Mouse (Mus musculus): ENCODE data around the gene H2-DMb1. TPM values are rescaled to one million over a fixed set of nuclear protein-coding genes. Genes with fewer than 3 reads are reported as not detected.

H2-DMb1 gene
- total and polyA plus RNA-seq, 3 experiments, result 60.7 to 147 (median 102) TPM

- no peak for DNase-seq (ENCODE audit: extremely low read depth)
- in situ Hi-C loops (cut with MboI; ENCODE audit: low pct_ligation_motif_present, low pct_unique_long_range_greater_than_20kb, low sequenced_read_pairs) (loop anchor here (5.0 kb wide), 2 partner anchors 32 to 38 kb away; partner anchors contain the start of gene H2-Oa), dilution Hi-C loops (cut with MboI; ENCODE audit: extremely low pct_ligation_motif_present, extremely low pct_unique_long_range_greater_than_20kb, low sequenced_read_pairs) (no loop called here)
- no peak overlapping the region for H3K27ac ChIP-seq (ENCODE audit: insufficient read depth, low read depth)
- H3K4me2 ChIP-seq (ENCODE audit: insufficient read depth, low read depth, poor library complexity, severe bottlenecking), result no peak overlapping the region
- H3K4me1 ChIP-seq (ENCODE audit: control insufficient read depth in 1 of 2, insufficient read depth in 2 of 2), result peaks cover 11 to 51% of the 10 kb centered on the region in 2 experiments
- H3K9ac ChIP-seq (ENCODE audit: insufficient read depth, low read depth), result no peak overlapping the region
- peaks cover 12% of the 10 kb centered on the region for H3K79me2 ChIP-seq (replicated peaks; ENCODE audit: control insufficient read depth, extremely low read depth, insufficient read depth, poor library complexity, severe bottlenecking)
- TF ChIP-seq BHLHE40 (IDR thresholded peaks at IDR 0.05; ENCODE audit: low read depth, low read length), result 0 out of 2 replicates have a peak, but pooled peaks have one; percentile 20
- TF ChIP-seq MXI1 (IDR thresholded peaks at IDR 0.05; ENCODE audit: low read depth, low read length), result no peak
- no peaks in the 10 kb centered on the region for H3K27me3 ChIP-seq (replicated peaks)
- no peaks in the 10 kb centered on the region for H3K9me3 ChIP-seq (replicated peaks; ENCODE audit: low read length)
- H3K36me3 ChIP-seq (replicated peaks in 1 of 2; ENCODE audit: control insufficient read depth in 1 of 2, insufficient read depth in 1 of 2, low read length in 1 of 2), result peaks cover 0 to 21% of the 10 kb centered on the region in 2 experiments
- H3K4me3 ChIP-seq (replicated peaks in 1 of 3; ENCODE audit: low read depth in 2 of 3, low read length in 2 of 3, poor library complexity in 1 of 3), result peak overlapping the region in 1 of 3 experiments; percentile 31
These were observed 28.2 kb upstream of the H2-DMb1 start for GRCm38 (mm10) chr17:34124649-34125048.

DNA sequence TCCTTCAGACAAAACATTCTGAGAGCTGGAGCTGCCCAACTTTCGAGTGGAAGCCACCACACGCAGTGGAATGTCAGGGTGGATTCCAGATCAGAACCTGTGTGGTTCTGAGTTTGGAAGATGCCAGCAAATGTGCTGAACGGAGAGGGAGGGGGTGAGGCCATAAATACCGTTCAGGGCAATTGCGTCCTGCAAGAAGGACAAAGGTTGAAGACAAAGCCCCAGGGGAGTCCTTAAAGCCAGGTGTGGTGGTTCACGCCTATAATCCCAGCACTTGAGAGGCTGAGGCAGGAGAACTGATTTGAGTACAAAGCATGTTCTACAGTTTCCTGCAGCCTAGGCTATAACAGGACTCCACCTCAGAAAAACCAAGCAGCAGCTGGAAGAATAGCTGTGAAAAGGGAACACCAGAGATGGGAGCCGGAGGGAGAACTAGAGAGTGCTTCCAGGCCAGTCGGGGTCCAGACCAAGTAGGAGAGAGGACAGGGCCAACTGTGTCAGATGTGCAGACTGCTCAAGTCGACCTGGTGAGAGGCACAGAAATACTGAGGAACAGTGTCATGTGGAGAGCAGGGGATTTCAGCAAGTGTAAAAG, 25.9 kb upstream of the H2-DMb1 start:
- DNase-seq (ENCODE audit: extremely low read depth), result no peak
- H3K27me3 ChIP-seq (replicated peaks), result no peaks in the 10 kb centered on the region
- dilution Hi-C loops (cut with MboI; ENCODE audit: extremely low pct_ligation_motif_present, extremely low pct_unique_long_range_greater_than_20kb, low sequenced_read_pairs) (no loop called here), in situ Hi-C loops (cut with MboI; ENCODE audit: low pct_ligation_motif_present, low pct_unique_long_range_greater_than_20kb, low sequenced_read_pairs) (loop anchor here (5.0 kb wide), 2 partner anchors 35 kb away; partner anchors contain the start of gene H2-Oa)
- no peak overlapping the region for H3K27ac ChIP-seq (ENCODE audit: insufficient read depth, low read depth)
- H3K9ac ChIP-seq (ENCODE audit: insufficient read depth, low read depth), result no peak overlapping the region
- H3K79me2 ChIP-seq (replicated peaks; ENCODE audit: control insufficient read depth, extremely low read depth, insufficient read depth, poor library complexity, severe bottlenecking), result peaks cover 9% of the 10 kb centered on the region
- H3K4me2 ChIP-seq (ENCODE audit: insufficient read depth, low read depth, poor library complexity, severe bottlenecking), result no peak overlapping the region
- no peaks in the 10 kb centered on the region for H3K9me3 ChIP-seq (replicated peaks; ENCODE audit: low read length)
- no peak for TF ChIP-seq SMC3 (IDR thresholded peaks at IDR 0.05; ENCODE audit: low read depth, low read length)
- no peak for TF ChIP-seq ZMIZ1 (IDR thresholded peaks at IDR 0.05; ENCODE audit: low read depth, low read length)
- TF ChIP-seq NELFE (IDR thresholded peaks at IDR 0.05; ENCODE audit: low read depth, low read length), result no peak
- no peak for TF ChIP-seq POLR2AphosphoS2 (IDR thresholded peaks at IDR 0.05; ENCODE audit: low read depth, low read length)
- TF ChIP-seq ZNF384 (IDR thresholded peaks at IDR 0.05; ENCODE audit: low read depth, low read length), result no peak
- no peak for TF ChIP-seq ZKSCAN1 (IDR thresholded peaks at IDR 0.05; ENCODE audit: borderline replicate concordance, low read depth, low read length)
- TF ChIP-seq NRF1 (IDR thresholded peaks at IDR 0.05; ENCODE audit: low read depth, low read length), result no peak
- TF ChIP-seq RCOR1 (conservative IDR thresholded peaks at IDR 0.05; ENCODE audit: low read depth, low read length), result no peak
- no peak for TF ChIP-seq TCF12 (IDR thresholded peaks at IDR 0.05; ENCODE audit: low read depth, low read length)
- TF ChIP-seq GABPA (IDR thresholded peaks at IDR 0.05; ENCODE audit: insufficient replicate concordance, low read depth, low read length), result no peak
- peaks cover 11 to 51% of the 10 kb centered on the region in 2 experiments for H3K4me1 ChIP-seq (ENCODE audit: control insufficient read depth in 1 of 2, insufficient read depth in 2 of 2)
- peaks cover 0 to 21% of the 10 kb centered on the region in 2 experiments for H3K36me3 ChIP-seq (replicated peaks in 1 of 2; ENCODE audit: control insufficient read depth in 1 of 2, insufficient read depth in 1 of 2, low read length in 1 of 2)
- H3K4me3 ChIP-seq (replicated peaks in 1 of 3; ENCODE audit: low read depth in 2 of 3, low read length in 2 of 3, poor library complexity in 1 of 3), result no peak overlapping the region

GRCm38 (mm10) chr17:34127475-34127874, 25.4 kb upstream of the H2-DMb1 start:
- H3K27ac ChIP-seq (ENCODE audit: insufficient read depth, low read depth), result no peak overlapping the region
- H3K79me2 ChIP-seq (replicated peaks; ENCODE audit: control insufficient read depth, extremely low read depth, insufficient read depth, poor library complexity, severe bottlenecking), result peaks cover 9% of the 10 kb centered on the region
- dilution Hi-C loops (cut with MboI; ENCODE audit: extremely low pct_ligation_motif_present, extremely low pct_unique_long_range_greater_than_20kb, low sequenced_read_pairs), result no loop called here
- H3K27me3 ChIP-seq (replicated peaks), result no peaks in the 10 kb centered on the region
- H3K9ac ChIP-seq (ENCODE audit: insufficient read depth, low read depth), result no peak overlapping the region
- H3K36me3 ChIP-seq (replicated peaks in 1 of 2; ENCODE audit: control insufficient read depth in 1 of 2, insufficient read depth in 1 of 2, low read length in 1 of 2), result peaks cover 0 to 21% of the 10 kb centered on the region in 2 experiments
- H3K4me3 ChIP-seq (replicated peaks in 1 of 3; ENCODE audit: low read depth in 2 of 3, low read length in 2 of 3, poor library complexity in 1 of 3), result no peak overlapping the region
- H3K4me2 ChIP-seq (ENCODE audit: insufficient read depth, low read depth, poor library complexity, severe bottlenecking), result no peak overlapping the region
- H3K4me1 ChIP-seq (ENCODE audit: control insufficient read depth in 1 of 2, insufficient read depth in 2 of 2), result peaks cover 11 to 51% of the 10 kb centered on the region in 2 experiments
- in situ Hi-C loops (cut with MboI; ENCODE audit: low pct_ligation_motif_present, low pct_unique_long_range_greater_than_20kb, low sequenced_read_pairs), result loop anchor here (5.0 kb wide), 2 partner anchors 35 kb away; partner anchors contain the start of gene H2-Oa
- TF ChIP-seq ZC3H11A (IDR thresholded peaks at IDR 0.05; ENCODE audit: low read depth, low read length), result no peak
- no peak for DNase-seq (ENCODE audit: extremely low read depth)
- H3K9me3 ChIP-seq (replicated peaks; ENCODE audit: low read length), result no peaks in the 10 kb centered on the region
